Mouse (Mus musculus): ENCODE data around the gene Cd5l. TPM values are rescaled to one million over a fixed set of nuclear protein-coding genes. Genes with fewer than 3 reads are reported as not detected.
"Not testable (repeated sequence)": the region's sequence is repeated elsewhere in the genome, so short reads cannot be mapped to it uniquely, and the experiment has no call there.

The Cd5l gene
- polyA plus RNA-seq (2015; fragmentation: Nextera tagmentation; extraction: Ambion mirVana) = 0.26 and 0.36 TPM in 2 replicates

DNA sequence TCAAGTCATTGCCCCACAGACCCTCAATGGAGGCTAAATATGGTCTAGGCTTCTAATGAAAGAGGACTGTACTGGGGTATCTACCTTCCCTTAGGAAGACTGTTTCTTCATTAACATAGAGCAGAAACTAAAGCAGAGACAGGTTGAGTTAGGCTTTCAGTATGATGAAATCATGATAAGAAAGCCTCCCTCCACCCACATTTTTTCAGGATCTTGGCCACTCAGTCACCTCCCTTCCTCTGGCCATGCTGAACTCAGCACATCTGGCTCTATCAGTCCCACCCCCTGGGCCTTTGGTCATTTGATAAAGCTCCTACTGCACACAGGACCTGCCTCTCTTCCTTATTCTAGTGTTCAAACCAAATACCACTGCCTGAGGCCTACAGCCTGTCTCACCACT is at the start of gene Cd5l:
TSS of gene Cd5l (plus strand) at position 301 of the 400 bp plus-strand sequence.
- Histone ChIP-seq H3K36me3 (no peaks in the 10 kb centered on the region), H3K4me2 (replicated peaks) (no peak within 1 kb of the TSS), H3K9me3 (replicated peaks) (no peaks in the 10 kb centered on the region), H3K9ac (no peak within 1 kb of the TSS), H3K4me1 (no peaks in the 10 kb centered on the region), H3K27ac (replicated peaks) (no peak within 1 kb of the TSS), H3K4me3 (replicated peaks) (no peak within 1 kb of the TSS), H3K27me3 (no peaks in the 10 kb centered on the region)
- no peak for ATAC-seq (ENCODE audit: insufficient number of reproducible peaks, low FRiP score, low TSS enrichment, low read depth)

DNA sequence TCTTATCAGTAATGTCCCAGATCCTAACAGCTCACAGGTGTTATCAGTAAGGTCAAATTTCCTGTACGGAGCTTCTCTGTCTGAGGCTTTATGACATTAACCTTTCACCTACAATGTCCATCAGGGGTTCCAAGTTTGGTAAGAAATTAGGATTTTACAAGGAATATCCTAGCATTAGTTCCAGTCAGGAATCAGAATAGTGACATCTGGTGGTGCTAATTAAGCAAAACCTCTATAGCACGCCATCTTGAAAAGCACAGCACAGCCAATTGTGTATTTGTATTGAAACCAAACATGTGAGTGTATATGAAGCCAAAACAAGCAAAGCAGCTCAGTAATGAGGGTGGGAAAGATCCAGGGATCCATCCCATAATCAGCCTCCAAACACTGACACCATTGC is 47.8 kb upstream of the Cd5l start:
- H3K4me2 ChIP-seq (replicated peaks) = no peak overlapping the region
- no peak overlapping the region for H3K9ac ChIP-seq
- H3K36me3 ChIP-seq = no peaks in the 10 kb centered on the region
- no peaks in the 10 kb centered on the region for H3K4me1 ChIP-seq
- ATAC-seq (ENCODE audit: insufficient number of reproducible peaks, low FRiP score, low TSS enrichment, low read depth) = no peak
- WGBS = 78% methylated on average over 2 of the region's 2 CpGs
- H3K4me3 ChIP-seq (replicated peaks) = no peak overlapping the region
- no peaks in the 10 kb centered on the region for H3K27me3 ChIP-seq
- H3K9me3 ChIP-seq (replicated peaks) = no peaks in the 10 kb centered on the region
- no peak overlapping the region for H3K27ac ChIP-seq (replicated peaks)

DNA sequence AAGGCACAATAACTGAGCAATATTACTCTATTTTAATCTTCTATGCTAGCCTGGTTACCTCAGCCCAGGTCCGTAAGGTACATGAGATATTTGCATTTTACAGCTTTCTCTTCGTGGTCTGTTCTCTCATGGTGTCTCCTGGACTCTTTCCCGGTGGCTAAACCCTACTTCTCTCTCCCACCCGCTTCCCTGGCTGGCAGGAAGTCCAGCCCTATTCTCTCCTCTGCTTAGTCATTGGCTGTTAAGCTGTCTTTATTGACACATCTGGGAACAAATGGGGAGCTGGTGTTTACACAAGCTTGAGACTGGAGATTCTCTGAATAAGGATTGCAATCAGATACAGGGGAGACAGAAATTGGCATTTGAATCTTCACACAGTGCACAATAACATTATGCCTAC is 35.1 kb upstream of the Cd5l start:
- Histone ChIP-seq H3K4me1 (no peaks in the 10 kb centered on the region), H3K9ac (no peak overlapping the region), H3K9me3 (replicated peaks) (no peaks in the 10 kb centered on the region), H3K27ac (replicated peaks) (no peak overlapping the region), H3K27me3 (no peaks in the 10 kb centered on the region), H3K36me3 (no peaks in the 10 kb centered on the region), H3K4me3 (replicated peaks) (no peak overlapping the region), H3K4me2 (replicated peaks) (no peak overlapping the region)
- WGBS = 50% methylated on average over 4 of the region's 4 CpGs
- no peak for ATAC-seq (ENCODE audit: insufficient number of reproducible peaks, low FRiP score, low TSS enrichment, low read depth)

DNA sequence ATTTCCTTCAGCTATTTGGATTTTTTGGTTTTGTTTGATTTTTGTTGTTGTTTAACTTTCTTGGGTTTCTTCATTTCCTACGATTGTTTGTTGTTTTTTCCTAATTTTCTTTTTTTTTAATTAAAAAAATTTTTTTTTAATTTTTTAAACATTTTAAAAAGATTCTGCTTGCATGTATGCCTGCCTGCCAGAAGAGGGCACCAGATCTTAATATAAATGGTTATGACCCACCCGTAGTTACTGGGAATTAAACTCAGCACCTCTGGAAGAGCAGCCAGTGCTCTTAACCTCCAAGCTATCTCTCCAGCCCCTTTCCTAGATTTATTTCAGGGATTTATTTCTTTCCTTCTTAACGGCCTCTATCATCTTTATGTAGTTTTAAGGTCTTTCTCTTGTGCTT is 33.9 kb upstream of the Cd5l start:
- Histone ChIP-seq H3K4me1 (no peaks in the 10 kb centered on the region), H3K9ac (no peak overlapping the region), H3K27me3 (no peaks in the 10 kb centered on the region), H3K36me3 (no peaks in the 10 kb centered on the region), H3K9me3 (replicated peaks) (no peaks in the 10 kb centered on the region), H3K4me2 (replicated peaks) (no peak overlapping the region), H3K27ac (replicated peaks) (no peak overlapping the region), H3K4me3 (replicated peaks) (no peak overlapping the region)
- no peak for ATAC-seq (ENCODE audit: insufficient number of reproducible peaks, low FRiP score, low TSS enrichment, low read depth)
- 16% methylated on average over 3 of the region's 3 CpGs for WGBS

DNA sequence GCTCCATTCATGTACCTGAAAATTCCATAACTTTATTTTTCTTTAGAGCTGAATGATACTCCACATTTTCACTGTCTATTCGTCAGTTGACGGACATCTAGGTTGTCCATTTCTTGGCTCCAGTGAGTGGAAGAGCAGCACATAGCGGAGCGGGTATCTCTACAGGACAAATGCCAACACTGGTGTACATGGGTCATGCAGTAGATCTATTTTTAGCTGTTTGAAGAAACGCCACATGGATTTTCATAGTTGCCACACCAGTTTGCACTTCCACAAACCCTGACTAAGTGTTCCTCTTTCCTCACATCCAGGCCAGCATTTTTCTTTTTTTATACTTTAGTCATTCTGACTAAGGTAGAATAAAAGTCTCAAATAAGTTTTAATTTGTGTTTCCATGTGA is 19.8 kb upstream of the Cd5l start:
- H3K27ac ChIP-seq (replicated peaks) = no peak overlapping the region
- WGBS = 84% methylated on average over 5 of the region's 5 CpGs

DNA sequence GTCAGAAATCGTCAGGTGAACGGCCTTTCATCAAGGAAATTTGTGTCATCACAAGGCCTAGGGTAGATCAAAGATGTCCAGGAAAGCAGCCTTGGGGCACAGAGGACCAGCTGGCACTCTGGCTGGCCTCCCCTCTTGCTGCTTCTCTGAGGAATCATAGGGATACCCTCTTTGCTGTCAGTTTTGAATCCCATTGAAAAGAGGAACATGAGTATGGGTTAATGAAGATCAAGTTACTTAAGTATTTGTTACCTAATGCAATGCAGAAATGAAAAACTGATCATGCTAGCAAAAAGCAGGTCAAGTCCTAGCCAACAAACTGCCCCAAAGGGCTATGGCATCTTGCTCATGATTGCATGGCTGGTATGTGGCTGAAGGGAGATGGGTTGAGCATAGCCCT is 6.7 kb upstream of the Cd5l start:
- H3K36me3 ChIP-seq; H3K4me2 ChIP-seq (replicated peaks); ATAC-seq (ENCODE audit: insufficient number of reproducible peaks, low FRiP score, low TSS enrichment, low read depth); H3K27me3 ChIP-seq; H3K9me3 ChIP-seq (replicated peaks); H3K27ac ChIP-seq (replicated peaks); H3K4me3 ChIP-seq (replicated peaks); H3K9ac ChIP-seq; H3K4me1 ChIP-seq: not testable (repeated sequence)
- 68% methylated on average over 2 of the region's 2 CpGs for WGBS

More for the DNA sequence above, 19.8 kb upstream of the Cd5l start:
- Histone ChIP-seq H3K9me3 (replicated peaks) (no peaks in the 10 kb centered on the region), H3K4me1 (no peaks in the 10 kb centered on the region), H3K27me3 (no peaks in the 10 kb centered on the region), H3K36me3 (no peaks in the 10 kb centered on the region), H3K4me2 (replicated peaks) (no peak overlapping the region), H3K4me3 (replicated peaks) (no peak overlapping the region), H3K9ac (no peak overlapping the region)
- no peak for ATAC-seq (ENCODE audit: insufficient number of reproducible peaks, low FRiP score, low TSS enrichment, low read depth)

DNA sequence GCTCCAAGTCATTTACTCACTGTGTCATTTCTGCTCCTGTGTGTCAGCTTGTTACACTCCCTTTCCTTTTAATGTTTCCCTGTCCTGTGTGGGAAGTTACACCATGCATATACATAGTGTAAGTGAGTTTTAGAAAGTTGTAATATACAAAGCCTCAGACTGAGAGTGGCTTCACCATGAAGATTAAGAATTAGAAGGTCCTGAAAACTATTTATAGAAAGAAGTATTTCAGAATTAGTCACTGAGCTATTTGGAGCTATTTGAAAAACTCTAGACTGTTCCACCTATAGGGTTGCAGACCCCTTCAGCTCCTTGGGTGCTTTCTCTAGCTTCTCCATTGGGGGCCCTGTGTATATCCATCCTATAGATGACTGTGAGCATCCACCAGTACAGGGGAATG is 1.5 kb downstream of the Cd5l start:
- Histone ChIP-seq H3K36me3 (no peaks in the 10 kb centered on the region), H3K4me2 (replicated peaks) (no peak overlapping the region), H3K4me3 (replicated peaks) (no peak overlapping the region)

DNA sequence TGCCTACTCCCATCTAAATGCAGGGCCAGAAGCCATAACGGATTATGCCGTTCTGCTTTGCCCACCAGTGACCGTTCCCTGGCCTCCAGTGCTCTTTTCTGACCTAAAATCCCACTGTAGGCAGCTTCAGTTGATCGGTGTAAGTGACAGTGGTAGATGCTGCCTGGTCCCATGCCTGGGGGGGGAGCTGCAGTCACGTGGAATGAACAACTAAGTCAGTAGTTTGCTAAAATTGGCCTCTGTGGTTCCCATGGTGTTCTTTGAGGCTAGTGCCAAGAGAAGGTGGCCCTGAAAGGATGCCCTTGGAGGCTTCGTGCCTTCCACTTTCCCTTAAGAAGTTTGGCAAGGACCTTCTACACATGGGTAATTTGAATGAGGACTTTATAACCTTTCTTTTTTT is 2.8 kb downstream of the Cd5l start:
- no peak overlapping the region for H3K4me3 ChIP-seq (replicated peaks)
- WGBS = 84% methylated on average over 6 of the region's 6 CpGs

More for the DNA sequence above, 1.5 kb downstream of the Cd5l start:
- Histone ChIP-seq H3K27me3 (no peaks in the 10 kb centered on the region), H3K4me1 (no peaks in the 10 kb centered on the region), H3K9me3 (replicated peaks) (no peaks in the 10 kb centered on the region), H3K9ac (no peak overlapping the region), H3K27ac (replicated peaks) (no peak overlapping the region)
- ATAC-seq (ENCODE audit: insufficient number of reproducible peaks, low FRiP score, low TSS enrichment, low read depth) = no peak

DNA sequence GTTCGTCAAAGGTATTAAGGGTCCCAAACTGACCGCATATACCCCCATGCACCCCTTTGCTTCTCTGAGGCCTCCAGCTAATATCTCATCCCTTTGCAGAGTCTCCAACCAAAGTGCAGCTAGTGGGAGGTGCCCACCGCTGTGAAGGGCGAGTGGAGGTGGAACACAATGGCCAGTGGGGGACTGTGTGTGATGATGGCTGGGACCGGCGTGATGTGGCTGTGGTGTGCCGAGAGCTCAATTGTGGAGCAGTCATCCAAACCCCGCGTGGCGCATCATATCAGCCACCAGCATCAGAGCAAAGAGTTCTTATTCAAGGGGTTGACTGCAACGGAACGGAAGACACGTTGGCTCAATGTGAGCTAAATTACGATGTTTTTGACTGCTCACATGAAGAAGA is 8.0 kb downstream of the Cd5l start:
- no peak for ATAC-seq (ENCODE audit: insufficient number of reproducible peaks, low FRiP score, low TSS enrichment, low read depth)

More for the DNA sequence above, 2.8 kb downstream of the Cd5l start:
- Histone ChIP-seq H3K36me3 (no peaks in the 10 kb centered on the region), H3K27me3 (no peaks in the 10 kb centered on the region), H3K9ac (no peak overlapping the region), H3K9me3 (replicated peaks) (no peaks in the 10 kb centered on the region), H3K4me1 (no peaks in the 10 kb centered on the region), H3K4me2 (replicated peaks) (no peak overlapping the region), H3K27ac (replicated peaks) (no peak overlapping the region)
- ATAC-seq (ENCODE audit: insufficient number of reproducible peaks, low FRiP score, low TSS enrichment, low read depth) = no peak

DNA sequence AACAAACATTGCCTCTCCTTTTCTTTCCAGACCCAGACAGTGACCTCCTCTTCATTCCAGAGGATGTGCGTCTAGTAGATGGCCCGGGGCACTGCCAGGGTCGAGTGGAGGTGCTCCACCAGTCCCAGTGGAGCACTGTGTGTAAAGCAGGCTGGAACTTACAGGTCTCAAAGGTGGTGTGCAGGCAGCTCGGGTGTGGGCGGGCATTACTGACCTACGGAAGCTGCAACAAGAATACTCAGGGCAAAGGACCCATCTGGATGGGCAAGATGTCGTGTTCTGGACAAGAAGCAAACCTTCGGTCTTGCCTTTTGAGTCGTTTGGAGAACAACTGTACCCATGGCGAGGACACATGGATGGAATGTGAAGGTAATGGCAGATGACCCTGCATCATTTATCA is 9.8 kb downstream of the Cd5l start:
- ATAC-seq (ENCODE audit: insufficient number of reproducible peaks, low FRiP score, low TSS enrichment, low read depth) = no peak
- Histone ChIP-seq H3K27ac (replicated peaks) (no peak overlapping the region), H3K4me3 (replicated peaks) (no peak overlapping the region), H3K9me3 (replicated peaks) (no peaks in the 10 kb centered on the region), H3K9ac (no peak overlapping the region), H3K4me1 (no peaks in the 10 kb centered on the region), H3K36me3 (no peaks in the 10 kb centered on the region), H3K27me3 (no peaks in the 10 kb centered on the region), H3K4me2 (replicated peaks) (no peak overlapping the region)
- WGBS = 73% methylated on average over 10 of the region's 10 CpGs

More for the DNA sequence above, 8.0 kb downstream of the Cd5l start:
- Histone ChIP-seq H3K9ac (no peak overlapping the region), H3K36me3 (no peaks in the 10 kb centered on the region), H3K4me1 (no peaks in the 10 kb centered on the region), H3K4me2 (replicated peaks) (no peak overlapping the region), H3K27me3 (no peaks in the 10 kb centered on the region), H3K9me3 (replicated peaks) (no peaks in the 10 kb centered on the region), H3K4me3 (replicated peaks) (no peak overlapping the region), H3K27ac (replicated peaks) (no peak overlapping the region)
- 93% methylated on average over 14 of the region's 14 CpGs for WGBS

DNA sequence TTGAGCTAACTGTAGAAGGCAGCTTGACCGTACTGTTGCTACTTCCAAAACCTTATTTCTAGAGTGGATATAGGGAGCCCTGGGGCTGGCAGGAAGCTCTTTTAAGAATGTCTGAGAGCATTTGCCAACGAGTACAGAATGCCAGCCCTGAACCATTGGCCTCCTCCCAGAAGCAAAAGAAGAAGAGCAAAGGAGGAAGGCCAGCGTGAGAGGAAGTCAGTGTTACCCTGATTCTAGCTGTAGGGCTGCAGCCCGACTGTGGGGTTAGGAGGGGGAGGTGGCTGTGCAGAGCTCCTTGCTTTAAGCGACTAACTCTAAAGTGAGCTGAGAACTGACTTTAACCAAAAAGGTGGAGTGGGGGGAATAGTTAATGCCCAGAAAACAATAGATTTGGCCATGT is 11.5 kb downstream of the Cd5l start:
- no peak for ATAC-seq (ENCODE audit: insufficient number of reproducible peaks, low FRiP score, low TSS enrichment, low read depth)
- Histone ChIP-seq H3K4me2 (replicated peaks) (no peak overlapping the region), H3K4me3 (replicated peaks) (no peak overlapping the region), H3K36me3 (no peaks in the 10 kb centered on the region), H3K27ac (replicated peaks) (no peak overlapping the region), H3K9me3 (replicated peaks) (no peaks in the 10 kb centered on the region), H3K9ac (no peak overlapping the region), H3K4me1 (0 out of 2 replicates have a peak, but pooled peaks cover under 1% of the 10 kb centered on the region), H3K27me3 (no peaks in the 10 kb centered on the region)
- 64% methylated on average over 5 of the region's 5 CpGs for WGBS

DNA sequence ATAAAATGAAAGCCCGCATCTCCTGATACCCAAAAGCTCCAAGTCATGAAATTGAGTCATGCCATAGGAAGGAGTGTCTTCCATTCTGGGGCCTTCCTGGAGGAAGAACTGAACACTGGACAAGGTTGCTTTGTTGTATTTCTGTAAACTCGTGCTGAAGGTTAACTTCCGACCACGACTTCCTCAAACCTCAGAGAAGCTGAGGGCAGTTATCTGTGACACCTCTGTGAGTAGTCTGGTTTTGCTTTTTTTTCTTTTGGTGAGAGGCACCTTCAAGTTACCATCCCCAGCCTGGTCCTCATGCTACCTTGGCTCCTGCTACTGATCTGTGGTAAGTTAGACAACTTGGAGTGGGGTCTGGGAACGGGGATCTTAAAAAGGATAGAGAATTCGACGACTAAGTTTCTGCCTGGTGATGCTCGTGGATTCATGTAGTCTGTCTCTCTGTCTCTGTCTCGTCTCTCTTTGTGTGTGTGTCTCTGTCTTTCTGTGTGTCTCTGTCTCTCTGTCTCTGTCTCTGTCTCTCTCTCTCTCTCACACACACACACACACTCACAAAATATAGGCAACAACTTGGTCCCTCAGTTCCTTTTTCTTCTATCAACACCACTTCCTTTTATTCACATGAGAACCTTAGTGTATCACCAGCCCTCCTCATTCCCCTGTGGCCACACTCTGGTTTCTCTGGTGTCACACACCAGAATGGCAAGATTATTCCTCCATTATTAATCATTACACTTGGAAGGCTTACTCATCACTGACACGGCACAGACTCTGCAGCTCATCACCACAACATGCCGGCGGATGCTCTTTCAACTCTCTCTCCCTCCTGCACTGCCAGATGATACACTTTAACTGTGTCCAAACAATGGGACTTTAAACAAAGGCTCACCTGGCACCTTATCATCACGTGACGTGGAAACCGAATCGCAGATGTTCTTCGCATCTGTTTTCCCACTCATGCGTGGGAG is 18.8 kb downstream of the Cd5l start, which contains the start of gene Fcrl1:
TSS of gene Fcrl1 (plus strand) at position 193 of the 971 bp plus-strand sequence.
- no peak for ATAC-seq (ENCODE audit: insufficient number of reproducible peaks, low FRiP score, low TSS enrichment, low read depth)
- Histone ChIP-seq H3K27ac (replicated peaks) (no peak within 1 kb of the TSS), H3K4me1 (0 out of 2 replicates have a peak, but pooled peaks cover 4% of the 10 kb centered on the region), H3K4me2 (replicated peaks) (no peak within 1 kb of the TSS), H3K9me3 (replicated peaks) (no peaks in the 10 kb centered on the region), H3K27me3 (no peaks in the 10 kb centered on the region), H3K9ac (no peak within 1 kb of the TSS), H3K4me3 (replicated peaks) (no peak within 1 kb of the TSS), H3K36me3 (no peaks in the 10 kb centered on the region)
- WGBS = 84% methylated on average over 18 of the region's 18 CpGs
